Mouse (Mus musculus): ENCODE measurements around the gene Arid3b. TPM values are rescaled to one million over a fixed set of nuclear protein-coding genes. Genes with fewer than 3 reads are reported as not detected.
"Not testable (repeated sequence)": the region's sequence is repeated elsewhere in the genome, so short reads cannot be mapped to it uniquely, and the experiment has no call there.

Arid3b gene
- 7.0 and 9.8 TPM in 2 replicates for polyA plus RNA-seq (2014; fragmentation: Nextera tagmentation; extraction: Ambion mirVana)

DNA sequence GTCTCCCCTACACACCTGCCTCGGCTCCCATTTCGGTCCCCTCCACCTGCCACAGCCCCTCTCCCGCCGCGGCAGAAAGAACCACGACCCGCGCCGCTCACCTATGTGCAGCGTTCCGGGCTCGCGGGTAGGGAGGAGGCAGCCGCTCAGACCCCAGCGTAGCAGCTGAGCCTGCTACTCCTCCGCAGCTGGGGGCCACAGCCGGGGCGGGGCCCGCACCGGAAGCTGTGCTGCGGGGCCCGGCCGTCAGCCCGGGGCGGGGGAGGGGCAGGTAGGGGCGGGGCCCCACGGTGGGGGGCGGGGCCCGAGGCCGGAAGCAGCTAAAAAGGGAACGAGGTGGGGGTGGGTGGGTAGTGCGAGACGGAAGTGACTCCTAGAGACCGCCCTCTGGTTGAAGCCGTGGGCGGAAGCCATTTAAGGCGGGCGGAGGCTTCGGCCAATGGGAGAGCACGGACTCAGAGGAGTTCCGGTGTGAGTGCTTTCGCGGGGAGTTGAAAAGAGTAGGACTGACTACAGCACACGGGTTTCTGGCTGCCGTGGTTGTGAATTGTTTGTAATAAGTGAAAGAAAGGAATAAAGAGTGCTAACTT lies at the start of gene Arid3b:
Arid3b (minus strand) TSS at position 213 of the 590 bp plus-strand sequence.
- H3K9me3 ChIP-seq (replicated peaks; ENCODE audit: control insufficient read depth, low read length): no peaks in the 10 kb centered on the region
- H3K27ac ChIP-seq (ENCODE audit: low read depth, low read length): 0 out of 2 replicates have a peak within 1 kb of the TSS, but pooled peaks have one; percentile 22
- H3K4me3 ChIP-seq (ENCODE audit: low read depth, low read length): peak within 1 kb of the TSS; percentile 63
- DNase-seq (ENCODE audit: low spot score) (peak; percentile 99), ATAC-seq (peak; percentile 100)
- no peaks in the 10 kb centered on the region for H3K27me3 ChIP-seq (replicated peaks; ENCODE audit: control insufficient read depth, insufficient read depth, low read length)
- H3K9ac ChIP-seq (ENCODE audit: low read length): peak within 1 kb of the TSS; percentile 73
- H3K4me2 ChIP-seq (ENCODE audit: low read length): peak within 1 kb of the TSS; percentile 70
- WGBS: under 1% methylated on average over 41 of the region's 45 CpGs
- peaks cover 7% of the 10 kb centered on the region for H3K36me3 ChIP-seq (ENCODE audit: control insufficient read depth, insufficient read depth, low read length)
- H3K4me1 ChIP-seq (ENCODE audit: control insufficient read depth, insufficient read depth, low read length): peaks cover 25% of the 10 kb centered on the region

DNA sequence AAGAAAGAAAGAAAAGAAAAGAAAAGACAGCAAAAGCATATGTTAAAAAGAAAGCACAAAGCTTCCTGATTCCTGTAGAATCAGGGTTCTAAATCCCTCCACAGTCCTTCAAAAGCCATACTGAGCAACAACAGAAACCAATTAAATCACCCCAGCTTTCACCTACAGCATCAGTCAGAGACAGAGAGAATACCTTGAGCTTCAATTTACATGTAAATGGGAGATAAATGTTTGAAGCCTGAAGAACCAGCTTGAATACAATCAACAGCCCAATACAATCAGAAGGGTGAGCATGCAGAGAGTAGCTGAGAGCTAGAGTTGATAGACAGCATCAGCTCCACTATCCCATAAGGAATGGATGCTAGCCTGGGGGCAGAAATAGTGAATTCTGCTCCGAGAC lies 46.8 kb upstream of the Arid3b start:
- no peak for DNase-seq (ENCODE audit: low spot score)
- Histone ChIP-seq H3K4me1 (ENCODE audit: control insufficient read depth, insufficient read depth, low read length) (no peaks in the 10 kb centered on the region), H3K36me3 (ENCODE audit: control insufficient read depth, insufficient read depth, low read length) (no peaks in the 10 kb centered on the region), H3K4me2 (ENCODE audit: low read length) (no peak overlapping the region), H3K27ac (ENCODE audit: low read depth, low read length) (no peak overlapping the region), H3K9me3 (replicated peaks; ENCODE audit: control insufficient read depth, low read length) (no peaks in the 10 kb centered on the region), H3K27me3 (replicated peaks; ENCODE audit: control insufficient read depth, insufficient read depth, low read length) (no peaks in the 10 kb centered on the region), H3K4me3 (ENCODE audit: low read depth, low read length) (no peak overlapping the region), H3K9ac (ENCODE audit: low read length) (no peak overlapping the region)
- ATAC-seq: no peak
- 43% methylated on average over 1 of the region's 1 CpGs for WGBS

DNA sequence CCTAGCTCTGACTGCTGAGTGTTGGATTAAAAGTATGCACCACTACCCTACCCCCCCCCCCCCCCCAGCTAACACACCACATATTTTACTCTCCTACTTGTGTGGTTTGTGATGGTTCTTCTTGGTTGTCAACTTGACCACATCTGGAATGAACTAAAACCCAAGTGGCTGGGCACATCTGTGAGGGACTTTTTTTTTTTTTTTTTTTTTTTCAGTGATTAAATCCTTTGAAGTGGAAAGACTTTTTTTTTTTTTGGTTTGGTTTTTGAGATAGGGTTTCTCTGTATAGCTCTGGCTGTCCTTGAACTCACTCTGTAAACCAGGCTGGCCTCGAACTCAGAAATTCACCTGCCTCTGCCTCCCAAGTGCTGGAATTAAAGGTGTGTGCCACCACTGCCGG lies 45.2 kb upstream of the Arid3b start:
- not testable (repeated sequence) for ATAC-seq; H3K9me3 ChIP-seq (replicated peaks; ENCODE audit: control insufficient read depth, low read length); H3K27me3 ChIP-seq (replicated peaks; ENCODE audit: control insufficient read depth, insufficient read depth, low read length); H3K4me2 ChIP-seq (ENCODE audit: low read length); H3K9ac ChIP-seq (ENCODE audit: low read length); H3K36me3 ChIP-seq (ENCODE audit: control insufficient read depth, insufficient read depth, low read length); H3K4me1 ChIP-seq (ENCODE audit: control insufficient read depth, insufficient read depth, low read length); H3K27ac ChIP-seq (ENCODE audit: low read depth, low read length); H3K4me3 ChIP-seq (ENCODE audit: low read depth, low read length); DNase-seq (ENCODE audit: low spot score)
- 93% methylated on average over 2 of the region's 2 CpGs for WGBS

DNA sequence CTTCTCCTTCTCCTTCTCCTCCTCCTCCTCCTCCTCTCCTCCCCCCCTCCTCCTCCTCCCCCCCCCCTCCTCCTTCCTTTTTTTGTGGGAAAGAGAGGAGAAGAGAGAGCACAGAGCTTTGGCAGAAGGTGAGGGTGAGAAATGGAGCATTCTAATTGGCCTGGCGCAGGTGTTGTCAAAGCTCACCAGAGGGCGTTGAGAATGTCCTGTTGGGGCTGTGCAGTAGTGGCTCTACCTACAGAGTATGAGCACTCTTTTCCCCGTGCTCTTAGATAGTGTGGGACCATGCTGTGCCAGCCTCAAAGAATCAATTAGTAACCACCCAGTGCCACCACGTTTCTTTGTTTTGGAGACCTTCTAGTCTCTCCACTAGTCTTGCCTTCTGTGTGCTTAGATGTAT lies 43.7 kb upstream of the Arid3b start:
- Histone ChIP-seq H3K9ac (ENCODE audit: low read length) (no peak overlapping the region), H3K27me3 (replicated peaks; ENCODE audit: control insufficient read depth, insufficient read depth, low read length) (no peaks in the 10 kb centered on the region), H3K9me3 (replicated peaks; ENCODE audit: control insufficient read depth, low read length) (no peaks in the 10 kb centered on the region), H3K4me2 (ENCODE audit: low read length) (no peak overlapping the region), H3K4me1 (ENCODE audit: control insufficient read depth, insufficient read depth, low read length) (no peaks in the 10 kb centered on the region), H3K27ac (ENCODE audit: low read depth, low read length) (no peak overlapping the region), H3K4me3 (ENCODE audit: low read depth, low read length) (no peak overlapping the region), H3K36me3 (ENCODE audit: control insufficient read depth, insufficient read depth, low read length) (no peaks in the 10 kb centered on the region)
- WGBS: 6% methylated on average over 4 of the region's 4 CpGs
- DNase-seq (ENCODE audit: low spot score) (no peak), ATAC-seq (no peak)

DNA sequence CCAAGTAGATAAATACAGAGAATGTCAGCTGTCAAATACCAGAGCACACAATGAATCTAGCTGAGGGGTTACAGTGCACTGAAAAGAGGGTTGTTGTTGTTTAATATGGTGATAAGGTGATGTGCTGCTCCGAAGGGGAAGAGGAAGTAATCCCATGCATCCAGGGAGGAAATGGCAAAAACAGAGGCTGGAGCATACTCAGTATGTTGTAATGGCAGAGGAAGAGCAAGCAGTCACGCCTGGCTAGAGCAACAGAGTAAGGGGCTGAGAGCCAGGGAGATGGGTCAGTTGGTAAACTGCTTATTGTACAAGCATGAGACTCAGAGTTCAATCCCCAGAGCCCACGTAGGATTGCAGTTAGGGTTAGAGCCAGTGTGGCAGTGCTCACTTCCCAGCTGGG lies 42.6 kb upstream of the Arid3b start:
- no peak for DNase-seq (ENCODE audit: low spot score)
- H3K9me3 ChIP-seq (replicated peaks; ENCODE audit: control insufficient read depth, low read length): no peaks in the 10 kb centered on the region
- ATAC-seq: no peak
- 75% methylated on average over 3 of the region's 3 CpGs for WGBS
- no peak overlapping the region for H3K4me3 ChIP-seq (ENCODE audit: low read depth, low read length)
- no peaks in the 10 kb centered on the region for H3K27me3 ChIP-seq (replicated peaks; ENCODE audit: control insufficient read depth, insufficient read depth, low read length)
- H3K9ac ChIP-seq (ENCODE audit: low read length): no peak overlapping the region
- H3K4me2 ChIP-seq (ENCODE audit: low read length): no peak overlapping the region
- H3K36me3 ChIP-seq (ENCODE audit: control insufficient read depth, insufficient read depth, low read length): no peaks in the 10 kb centered on the region
- no peaks in the 10 kb centered on the region for H3K4me1 ChIP-seq (ENCODE audit: control insufficient read depth, insufficient read depth, low read length)
- H3K27ac ChIP-seq (ENCODE audit: low read depth, low read length): no peak overlapping the region

DNA sequence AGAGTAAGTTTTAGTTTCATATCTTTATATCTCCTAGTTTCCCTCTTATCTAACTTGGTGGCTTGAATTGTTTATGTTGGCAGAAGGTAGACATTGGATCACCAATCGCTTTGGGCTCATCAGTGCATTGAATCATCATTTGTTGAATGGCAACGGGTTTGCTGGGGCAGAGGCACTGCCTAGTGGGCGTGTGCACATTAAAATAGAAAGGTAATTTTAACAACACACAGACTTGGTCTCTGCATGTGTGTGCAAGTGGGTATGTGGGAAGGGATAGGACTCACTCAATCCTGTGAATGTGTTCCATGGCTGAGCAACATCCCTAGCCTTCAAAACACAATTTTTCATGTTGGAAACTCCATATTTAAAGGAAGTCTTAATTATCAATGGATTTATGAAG lies 38.4 kb upstream of the Arid3b start:
- DNase-seq (ENCODE audit: low spot score): no peak
- 71% methylated on average over 3 of the region's 3 CpGs for WGBS
- H3K27me3 ChIP-seq (replicated peaks; ENCODE audit: control insufficient read depth, insufficient read depth, low read length): no peaks in the 10 kb centered on the region
- H3K4me2 ChIP-seq (ENCODE audit: low read length): no peak overlapping the region
- no peaks in the 10 kb centered on the region for H3K4me1 ChIP-seq (ENCODE audit: control insufficient read depth, insufficient read depth, low read length)
- ATAC-seq: no peak
- no peaks in the 10 kb centered on the region for H3K36me3 ChIP-seq (ENCODE audit: control insufficient read depth, insufficient read depth, low read length)
- H3K27ac ChIP-seq (ENCODE audit: low read depth, low read length): no peak overlapping the region
- no peak overlapping the region for H3K9ac ChIP-seq (ENCODE audit: low read length)
- no peaks in the 10 kb centered on the region for H3K9me3 ChIP-seq (replicated peaks; ENCODE audit: control insufficient read depth, low read length)
- H3K4me3 ChIP-seq (ENCODE audit: low read depth, low read length): no peak overlapping the region

DNA sequence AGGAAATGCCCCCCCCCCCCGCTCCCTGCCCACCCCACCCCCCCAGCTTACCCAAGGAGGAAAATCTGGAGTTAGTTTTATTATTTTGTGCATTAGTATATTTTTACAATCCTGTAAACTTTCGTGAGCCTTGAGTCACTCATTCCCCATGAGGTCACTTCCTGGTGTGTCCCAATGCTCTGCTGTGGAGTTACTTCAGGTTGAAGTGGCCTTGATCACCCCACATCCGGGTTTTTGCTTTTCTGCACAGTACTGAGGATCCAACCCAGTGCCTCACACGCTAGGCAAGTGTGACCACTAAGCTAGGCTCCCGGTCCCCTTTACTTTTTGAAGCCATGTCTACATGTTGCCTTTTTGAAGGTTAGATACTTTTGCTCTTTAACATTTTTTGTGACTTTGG lies 37.5 kb upstream of the Arid3b start:
- Histone ChIP-seq H3K9me3 (replicated peaks; ENCODE audit: control insufficient read depth, low read length) (no peaks in the 10 kb centered on the region), H3K9ac (ENCODE audit: low read length) (no peak overlapping the region), H3K36me3 (ENCODE audit: control insufficient read depth, insufficient read depth, low read length) (no peaks in the 10 kb centered on the region), H3K4me2 (ENCODE audit: low read length) (no peak overlapping the region), H3K27ac (ENCODE audit: low read depth, low read length) (no peak overlapping the region), H3K4me1 (ENCODE audit: control insufficient read depth, insufficient read depth, low read length) (no peaks in the 10 kb centered on the region), H3K4me3 (ENCODE audit: low read depth, low read length) (no peak overlapping the region), H3K27me3 (replicated peaks; ENCODE audit: control insufficient read depth, insufficient read depth, low read length) (no peaks in the 10 kb centered on the region)
- DNase-seq (ENCODE audit: low spot score) (no peak), ATAC-seq (no peak)
- 84% methylated on average over 5 of the region's 5 CpGs for WGBS

DNA sequence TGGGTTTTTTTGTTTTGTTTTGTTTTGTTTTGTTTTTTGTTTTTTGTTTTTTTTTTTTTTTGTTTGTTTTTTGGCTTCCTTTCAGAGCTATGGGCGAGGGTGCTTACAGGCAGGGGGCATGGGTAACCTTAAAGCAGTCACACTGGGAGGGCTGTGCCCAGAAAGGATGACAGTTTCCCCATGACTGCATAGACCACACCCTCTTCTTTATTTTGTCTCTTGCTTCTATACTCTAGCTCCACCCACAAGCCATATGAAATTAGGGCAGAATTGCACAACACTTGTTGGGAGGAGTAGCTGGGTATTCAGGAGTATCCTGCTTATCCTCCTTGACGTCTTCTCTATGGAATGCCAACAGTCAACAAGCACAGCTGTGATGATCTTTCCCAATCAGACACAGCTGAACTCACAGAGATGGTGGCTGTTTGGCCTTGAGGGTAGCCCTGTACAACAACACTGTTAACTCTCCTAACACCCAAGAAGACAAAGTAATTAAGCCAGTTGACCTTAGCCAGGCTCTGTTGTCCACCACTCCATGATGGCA lies 33.8 kb upstream of the Arid3b start:
- ATAC-seq (no peak), DNase-seq (ENCODE audit: low spot score) (no peak)
- H3K9ac ChIP-seq (ENCODE audit: low read length): no peak overlapping the region
- no peaks in the 10 kb centered on the region for H3K27me3 ChIP-seq (replicated peaks; ENCODE audit: control insufficient read depth, insufficient read depth, low read length)
- H3K9me3 ChIP-seq (replicated peaks; ENCODE audit: control insufficient read depth, low read length): no peaks in the 10 kb centered on the region
- 50% methylated on average over 2 of the region's 2 CpGs for WGBS
- H3K4me3 ChIP-seq (ENCODE audit: low read depth, low read length): no peak overlapping the region
- no peaks in the 10 kb centered on the region for H3K36me3 ChIP-seq (ENCODE audit: control insufficient read depth, insufficient read depth, low read length)
- no peak overlapping the region for H3K4me2 ChIP-seq (ENCODE audit: low read length)
- no peaks in the 10 kb centered on the region for H3K4me1 ChIP-seq (ENCODE audit: control insufficient read depth, insufficient read depth, low read length)
- H3K27ac ChIP-seq (ENCODE audit: low read depth, low read length): no peak overlapping the region

DNA sequence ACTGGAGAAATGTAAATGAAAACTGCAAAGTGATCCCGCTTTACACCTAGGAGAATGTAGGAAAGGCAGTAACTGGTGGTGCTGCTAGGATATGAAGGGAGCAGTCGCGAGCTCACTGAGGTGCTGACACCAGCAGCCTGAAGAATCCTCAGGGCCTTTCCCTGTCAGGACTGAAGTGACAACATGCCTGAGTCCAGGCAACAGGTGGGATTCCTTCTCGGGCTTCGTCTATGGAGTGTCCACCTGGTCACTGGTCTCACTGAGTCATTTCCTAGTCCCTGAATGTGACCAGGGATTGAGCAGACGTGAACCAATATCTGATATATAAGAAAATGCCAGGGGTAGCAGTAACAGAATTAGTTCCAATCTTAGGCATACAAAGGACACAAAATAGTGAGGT lies 32.2 kb upstream of the Arid3b start:
- WGBS: 85% methylated on average over 6 of the region's 6 CpGs
- no peak for DNase-seq (ENCODE audit: low spot score)
- H3K4me2 ChIP-seq (ENCODE audit: low read length): no peak overlapping the region
- no peaks in the 10 kb centered on the region for H3K4me1 ChIP-seq (ENCODE audit: control insufficient read depth, insufficient read depth, low read length)
- H3K36me3 ChIP-seq (ENCODE audit: control insufficient read depth, insufficient read depth, low read length): no peaks in the 10 kb centered on the region
- no peak overlapping the region for H3K4me3 ChIP-seq (ENCODE audit: low read depth, low read length)
- no peaks in the 10 kb centered on the region for H3K27me3 ChIP-seq (replicated peaks; ENCODE audit: control insufficient read depth, insufficient read depth, low read length)
- no peaks in the 10 kb centered on the region for H3K9me3 ChIP-seq (replicated peaks; ENCODE audit: control insufficient read depth, low read length)
- H3K9ac ChIP-seq (ENCODE audit: low read length): no peak overlapping the region
- no peak for ATAC-seq
- no peak overlapping the region for H3K27ac ChIP-seq (ENCODE audit: low read depth, low read length)

Measured in forebrain, embryonic 14.5 days (tissue).